Mouse (Mus musculus) spleen, adult 18-20 months (tissue): Measurements from ENCODE around the gene Clta.

Experiments used
- DNase-seq, 2 experiments: peaks; one replicate each; pipeline ENCODE4 v3.0.0; 2022; ENCODE audit warnings: mixed read lengths in 2 of 2

Gene Clta

GRCm38 (mm10) chr4:43980846-43981245 lies 23.4 kb upstream of the Clta start:
- DNase-seq = no peak

DNA sequence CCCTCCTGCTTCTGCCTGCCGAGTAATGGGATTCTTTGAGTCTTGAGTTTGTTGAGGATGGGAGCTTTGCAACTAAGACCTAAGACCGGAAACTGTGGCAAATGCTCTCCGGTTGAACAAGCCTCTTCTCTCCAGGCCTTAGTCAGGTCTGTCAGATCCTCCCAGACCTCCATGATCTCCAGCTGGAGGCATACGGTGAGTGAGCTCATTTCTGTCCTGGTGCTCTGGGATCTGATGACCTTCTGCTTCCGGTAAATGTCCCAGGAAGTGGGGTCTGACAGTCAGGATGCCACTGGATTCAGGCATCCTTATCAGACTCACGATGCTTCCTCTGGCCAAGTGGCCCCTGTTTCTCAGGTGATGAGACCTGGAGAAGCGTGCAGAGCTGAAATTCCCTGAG lies 23.0 kb upstream of the Clta start:
- DNase-seq = no peak

DNA sequence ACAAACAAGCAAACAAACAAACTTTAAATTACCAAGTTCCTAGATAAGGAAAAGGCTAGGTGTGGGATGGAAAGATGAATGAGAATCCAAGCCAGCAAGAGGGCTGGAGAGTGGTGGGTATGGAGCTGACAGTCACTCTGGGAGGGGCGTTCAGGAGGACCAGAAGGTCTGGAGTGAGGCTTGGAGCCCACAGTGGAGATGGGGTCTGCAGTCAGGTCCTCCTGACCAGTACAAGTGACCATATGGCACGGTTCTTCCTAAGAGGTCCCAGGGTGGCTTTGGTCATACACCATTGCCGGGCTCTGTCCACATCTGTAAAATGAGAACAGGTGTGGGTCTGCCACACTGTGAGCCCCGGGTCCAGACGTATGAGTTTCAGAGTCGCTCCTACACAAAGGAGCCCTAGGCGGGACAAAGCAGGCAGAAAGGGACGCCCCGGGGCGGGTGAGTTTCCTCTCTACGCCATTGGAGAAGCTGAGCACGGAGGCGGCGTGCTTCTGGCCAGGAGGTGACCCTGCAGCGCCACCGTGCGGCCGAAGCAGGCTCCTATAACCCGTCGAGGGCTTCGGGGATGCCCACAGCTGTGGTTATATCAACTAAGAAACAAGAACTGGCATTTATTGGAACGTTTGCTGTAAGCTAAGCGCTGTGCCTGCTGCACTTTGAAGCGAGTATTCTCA lies 22.1 kb upstream of the Clta start:
- DNase-seq = peak; percentile 83 to 97

DNA sequence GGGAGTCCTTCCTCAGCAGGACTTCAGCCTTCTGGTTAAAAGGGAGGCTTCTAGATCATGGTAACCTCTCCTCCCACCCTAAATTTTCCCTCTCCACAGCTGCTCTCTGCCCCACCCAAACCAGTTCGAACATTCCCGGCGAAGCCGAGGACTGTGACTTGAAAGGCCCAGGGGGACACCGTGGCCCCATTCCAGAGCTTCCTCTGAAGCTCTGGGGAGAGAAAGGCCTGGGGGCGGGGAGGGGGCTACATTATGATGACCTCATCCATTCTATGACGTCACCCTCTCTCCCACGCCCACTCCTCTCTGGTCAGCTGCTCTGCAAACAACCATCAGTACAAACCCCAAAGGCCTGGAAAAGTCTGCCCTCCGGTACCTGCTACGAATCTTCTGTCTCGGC lies 21.1 kb upstream of the Clta start, which contains the start of gene Ccin:
Gene Ccin, plus strand, starts transcription at position 303 of the 400 bp plus-strand sequence.
- no peak for DNase-seq

- DNase-seq = no peak
These were observed 20.5 kb upstream of the Clta start for GRCm38 (mm10) chr4:43983756-43984155.

DNA sequence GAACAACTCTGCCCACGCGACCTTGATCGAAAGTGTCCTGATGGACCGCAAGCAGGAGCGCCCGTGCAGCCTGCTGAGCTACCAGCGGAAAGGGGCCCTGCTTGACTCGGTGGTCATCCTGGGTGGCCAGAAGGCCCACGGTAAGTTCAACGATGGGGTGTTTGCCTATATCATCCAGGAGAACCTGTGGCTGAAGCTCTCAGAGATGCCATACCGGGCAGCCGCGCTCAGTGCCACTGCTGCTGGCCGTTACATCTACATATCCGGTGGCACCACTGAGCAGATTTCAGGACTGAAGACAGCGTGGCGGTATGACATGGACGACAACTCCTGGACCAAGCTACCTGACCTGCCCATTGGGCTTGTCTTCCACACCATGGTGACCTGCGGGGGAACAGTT lies 19.9 kb upstream of the Clta start:
- DNase-seq = no peak

DNA sequence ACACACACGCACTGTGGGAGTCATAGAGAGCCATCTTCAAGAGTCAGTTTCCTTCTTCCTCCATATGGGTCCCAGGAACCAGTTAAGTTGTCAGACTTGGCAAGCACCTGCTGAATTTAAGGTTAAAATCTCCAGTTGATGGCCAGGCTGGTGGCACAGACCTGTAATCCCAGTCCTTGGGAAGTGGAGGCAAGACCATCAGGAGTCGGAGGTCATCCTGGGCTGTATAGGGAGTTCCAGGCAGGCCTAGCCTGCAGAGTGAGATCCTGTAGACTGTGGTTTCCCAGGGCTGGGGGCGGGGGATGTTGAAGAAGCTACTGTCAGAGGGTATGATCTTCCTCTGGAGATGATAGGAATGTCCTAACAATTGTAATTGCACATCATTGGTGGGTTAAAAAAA lies 15.3 kb upstream of the Clta start:
- no peak for DNase-seq

- DNase-seq = no peak
These were observed 11.2 kb upstream of the Clta start for GRCm38 (mm10) chr4:43993072-43993471.

DNA sequence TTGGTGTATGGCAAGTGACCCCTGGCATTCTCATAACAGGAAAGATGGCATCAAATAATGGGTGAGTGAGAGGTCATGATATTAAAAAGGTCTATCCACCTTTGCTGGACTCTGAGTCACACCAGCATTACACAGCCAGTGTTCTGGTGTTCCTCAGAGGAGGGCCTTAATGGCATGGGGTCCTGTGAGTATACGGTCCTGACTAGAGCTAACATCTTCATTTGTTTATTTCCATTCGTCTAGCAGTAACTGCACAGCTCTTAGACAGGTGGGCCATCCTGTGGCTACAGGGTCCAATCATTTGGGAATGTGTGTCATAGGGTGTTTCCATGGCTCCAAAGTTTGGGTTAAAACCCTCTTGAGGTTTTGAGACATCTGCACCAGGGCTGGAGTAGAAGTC lies 9.9 kb upstream of the Clta start:
- DNase-seq = no peak

GRCm38 (mm10) chr4:44003622-44004021 lies 630 bp upstream of the Clta start:
- no peak for DNase-seq

- DNase-seq = no peak
These were observed 564 bp downstream of the Clta start for GRCm38 (mm10) chr4:44004623-44005409.

- DNase-seq = no peak
These were observed 5.9 kb downstream of the Clta start for GRCm38 (mm10) chr4:44010176-44010575.

GRCm38 (mm10) chr4:44010893-44011292 lies 6.6 kb downstream of the Clta start:
- no peak for DNase-seq

GRCm38 (mm10) chr4:44011799-44012198 lies 7.5 kb downstream of the Clta start:
- no peak for DNase-seq

DNA sequence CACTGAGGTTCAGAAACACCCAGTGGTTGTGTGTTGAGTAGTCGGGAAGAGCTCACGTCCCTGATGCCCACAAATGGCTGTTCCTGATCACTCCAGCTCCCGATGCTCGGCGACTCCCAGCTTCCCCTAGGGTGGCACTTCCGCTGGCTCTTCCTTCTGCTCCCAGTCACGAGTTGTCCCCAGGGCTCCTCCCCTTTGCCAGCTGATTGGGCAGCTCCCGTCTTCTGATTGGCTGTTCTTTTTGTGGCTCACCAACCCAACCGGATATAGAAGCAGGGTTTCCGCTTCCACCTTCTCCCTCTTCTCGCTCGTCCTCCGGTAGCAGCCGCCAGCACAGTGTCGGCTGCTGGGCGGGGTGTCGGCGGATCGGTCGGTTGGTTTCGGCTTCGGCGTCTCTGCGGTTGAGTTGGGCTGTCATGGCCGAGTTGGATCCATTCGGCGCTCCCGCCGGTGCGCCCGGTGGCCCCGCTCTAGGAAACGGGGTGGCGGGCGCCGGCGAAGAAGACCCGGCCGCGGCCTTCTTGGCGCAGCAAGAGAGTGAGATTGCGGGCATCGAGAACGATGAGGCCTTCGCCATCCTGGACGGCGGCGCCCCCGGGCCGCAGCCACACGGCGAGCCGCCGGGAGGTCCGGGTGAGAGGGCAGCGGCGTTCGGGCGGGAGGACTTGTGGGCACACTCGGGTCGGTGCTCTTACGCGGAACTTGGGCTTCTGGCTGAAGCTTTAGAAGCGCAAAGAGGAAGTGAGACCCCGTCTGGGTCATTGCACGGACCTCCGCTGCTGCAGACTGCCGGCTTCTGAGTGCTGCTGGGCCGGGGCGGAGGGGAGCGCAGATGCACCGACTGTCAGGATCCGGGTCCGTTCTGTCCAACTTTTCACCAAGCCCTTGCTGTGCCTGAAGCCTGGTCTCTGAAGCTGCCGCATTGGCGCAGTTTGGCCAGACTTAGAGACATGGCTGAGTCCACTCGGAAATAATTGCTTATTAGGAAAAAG lies 8.4 kb downstream of the Clta start:
- peak; percentile 78 to 83 for DNase-seq

- DNase-seq = no peak
These were observed 9.3 kb downstream of the Clta start for GRCm38 (mm10) chr4:44013391-44014070.

- peak in 1 of 2 experiments; percentile 29 for DNase-seq
These were observed 11.8 kb downstream of the Clta start for GRCm38 (mm10) chr4:44016071-44016470.

DNA sequence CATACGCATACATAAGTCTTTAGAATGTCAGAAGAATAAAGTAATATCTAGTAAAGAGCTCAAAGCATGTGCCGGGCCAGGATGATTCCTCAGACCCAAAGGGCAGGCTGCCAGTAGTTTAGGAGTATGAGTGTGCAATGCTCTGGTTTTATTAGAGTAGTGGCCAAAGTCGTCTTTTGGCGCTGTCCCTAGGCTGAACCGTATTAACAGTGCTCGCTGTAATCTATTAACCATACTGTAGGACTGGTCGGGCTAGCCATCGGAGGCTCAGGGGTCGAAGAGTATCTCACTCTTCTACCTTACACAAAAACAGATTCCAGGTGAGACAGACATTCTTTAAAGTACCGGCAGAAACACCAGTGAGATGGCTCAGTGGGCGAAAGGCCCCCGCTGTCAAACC lies 12.5 kb downstream of the Clta start:
- DNase-seq = no peak

DNA sequence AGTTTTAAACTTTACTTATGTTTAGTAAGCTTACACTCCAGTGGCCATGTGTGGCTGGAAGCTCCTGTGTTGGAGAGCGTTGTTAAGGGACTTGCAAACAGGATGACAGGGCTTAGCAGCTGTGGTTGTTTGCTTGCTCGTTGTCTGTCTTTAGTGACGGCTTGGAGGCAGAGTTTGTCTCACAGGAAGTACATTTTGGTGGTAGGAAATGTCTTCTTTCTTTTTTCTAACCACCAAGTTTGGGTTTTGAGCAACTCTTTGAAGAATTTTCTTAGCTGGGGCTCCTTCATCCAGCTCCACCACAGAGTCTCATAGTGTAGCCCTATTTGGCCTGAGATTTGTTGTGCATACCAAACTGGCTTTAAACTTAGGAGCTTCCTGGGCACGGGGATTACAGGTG lies 18.1 kb downstream of the Clta start:
- no peak for DNase-seq

- no peak for DNase-seq
These were observed 18.5 kb downstream of the Clta start for GRCm38 (mm10) chr4:44022766-44023165.

DNA sequence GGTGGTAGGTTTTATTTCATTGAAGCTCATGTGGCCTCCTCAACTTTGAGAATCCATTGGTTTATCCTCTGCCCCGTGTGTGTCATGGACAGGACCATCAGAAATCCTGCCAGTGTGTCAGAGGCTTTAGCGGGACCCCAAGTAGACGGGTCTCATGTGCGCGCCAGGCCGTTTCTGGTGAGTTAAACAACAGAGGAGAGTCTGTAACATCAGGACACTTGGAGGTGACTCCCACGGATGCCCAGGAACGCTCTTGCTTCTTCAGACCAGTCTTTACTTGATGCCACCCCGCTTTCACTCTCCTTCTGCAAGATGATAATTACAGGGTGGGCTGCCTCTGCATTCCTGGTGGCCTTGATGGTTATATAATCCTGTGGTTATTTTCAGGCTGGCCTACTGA lies 19.4 kb downstream of the Clta start:
- DNase-seq = no peak

DNA sequence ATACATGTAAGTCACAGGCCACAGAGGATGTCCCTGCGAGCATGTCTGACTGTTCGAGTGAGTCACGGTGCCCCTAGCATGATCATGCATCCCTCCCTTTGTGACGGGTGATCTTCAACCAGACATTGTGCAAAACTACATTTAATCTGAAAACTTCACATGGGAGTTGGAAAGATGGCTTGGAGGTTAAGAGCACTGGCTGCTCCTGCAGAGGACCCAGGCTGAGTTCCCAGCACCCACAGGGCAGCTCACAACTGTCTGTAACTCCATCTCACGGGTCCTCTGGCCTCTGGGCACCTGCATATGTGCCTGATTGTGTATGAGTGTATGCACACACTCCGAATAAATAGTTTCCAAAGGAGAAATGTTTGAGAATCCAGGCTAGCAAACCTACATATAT lies 20.0 kb downstream of the Clta start:
- DNase-seq = no peak

DNA sequence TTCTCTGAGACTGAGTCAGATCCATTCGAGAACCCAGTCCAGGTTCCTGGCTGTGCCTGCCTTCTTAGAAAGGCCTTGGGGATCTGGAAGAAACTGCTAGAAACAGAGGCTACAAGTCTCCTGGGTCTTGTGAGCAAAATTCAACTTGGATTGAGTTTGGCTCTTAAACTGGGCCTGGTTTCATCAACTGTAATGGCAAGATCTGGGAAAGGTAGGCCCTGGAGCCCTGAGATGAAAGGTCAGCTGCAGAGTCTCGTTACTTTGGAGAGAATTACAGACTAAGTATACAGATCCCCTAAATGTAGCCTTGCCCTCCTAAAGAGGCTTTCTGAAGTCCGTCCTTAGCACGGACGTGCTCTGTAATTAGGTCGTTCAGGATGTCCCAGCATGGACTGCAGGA lies 21.3 kb downstream of the Clta start:
- no peak for DNase-seq
